Mouse (Mus musculus) stomach, embryonic 15.5 days (tissue): ENCODE data around the gene Aspm. TPM values are rescaled to one million over a fixed set of nuclear protein-coding genes. Genes with fewer than 3 reads are reported as not detected.
"Not testable (repeated sequence)": the region's sequence is repeated elsewhere in the genome, so short reads cannot be mapped to it uniquely, and the experiment has no call there.

Source experiments
- ATAC-seq: fragments of 200-750 bp; cut with Nextera tagmentation; 2 replicates; pipeline ENCODE4 v1.8.0; 2017; ENCODE audit warnings: low read depth, moderate number of reproducible peaks, moderate TSS enrichment; ENCODE audit not compliant: insufficient read depth, low FRiP score
- H3K27ac ChIP-seq: fragments of 300-500 bp; sonication (generic); 2 replicates; pipeline ENCODE4 v1.5.1; 2015; ENCODE audit warnings: mild to moderate bottlenecking, inconsistent platforms
- H3K27me3 ChIP-seq: fragments of 300-500 bp; sonication (generic); replicated peaks from 2 replicates; pipeline ENCODE4 v1.6.1; 2015; ENCODE audit warnings: inconsistent platforms
- H3K36me3 ChIP-seq: fragments of 300-500 bp; sonication (generic); 2 replicates; pipeline ENCODE4 v1.6.1; 2015; ENCODE audit warnings: inconsistent platforms
- H3K4me1 ChIP-seq: fragments of 300-500 bp; sonication (generic); 2 replicates; pipeline ENCODE4 v1.6.1; 2015; ENCODE audit warnings: inconsistent platforms
- H3K4me2 ChIP-seq: fragments of 300-500 bp; sonication (generic); 2 replicates; pipeline ENCODE4 v1.6.1; 2015; ENCODE audit warnings: mild to moderate bottlenecking, inconsistent platforms
- H3K4me3 ChIP-seq: fragments of 300-500 bp; sonication (generic); replicated peaks from 2 replicates; pipeline ENCODE4 v1.5.1; 2015; ENCODE audit warnings: inconsistent platforms
- H3K9ac ChIP-seq: fragments of 300-500 bp; sonication (generic); 2 replicates; pipeline ENCODE4 v1.6.1; 2015; ENCODE audit warnings: inconsistent platforms
- H3K9me3 ChIP-seq: fragments of 300-500 bp; sonication (generic); 2 replicates; pipeline ENCODE4 v1.6.1; 2016; ENCODE audit warnings: inconsistent platforms
- WGBS: fragments of 180-500 bp; shearing (Covaris S2); methylation state at CpG from one replicate; pipeline ENCODE4 v1.1.7; 2015; 5-methylcytosine and 5-hydroxymethylcytosine counted together
- polyA plus RNA-seq: library from polyadenylated mRNA; unstranded; fragments of >200 nt; fragmentation: Nextera tagmentation; extraction: Ambion mirVana; gene quantifications from 2 replicates; pipeline ENCODE4 v1.2.1, GENCODE M21; 2015

Aspm gene
- 12.9 and 13.7 TPM in 2 replicates for polyA plus RNA-seq

GRCm38 (mm10) chr1:139454340-139455225, at the start of gene Aspm:
Aspm (plus strand) TSS chr1:139454772.
- Histone ChIP-seq H3K4me3 (peak within 1 kb of the TSS; percentile 85), H3K4me1 (0 out of 2 replicates have a peak, but pooled peaks cover 4% of the 10 kb centered on the region), H3K36me3 (no peaks in the 10 kb centered on the region), H3K4me2 (peak within 1 kb of the TSS; percentile 93), H3K9ac (peak within 1 kb of the TSS; percentile 50), H3K27me3 (no peaks in the 10 kb centered on the region), H3K27ac (peak within 1 kb of the TSS; percentile 63), H3K9me3 (no peaks in the 10 kb centered on the region)
- under 1% methylated on average over 52 of the region's 65 CpGs for WGBS
- peak; percentile 100 for ATAC-seq

- no peaks in the 10 kb centered on the region for H3K9me3 ChIP-seq
- H3K27ac ChIP-seq = no peak overlapping the region
- H3K4me1 ChIP-seq = no peaks in the 10 kb centered on the region
- H3K9ac ChIP-seq = no peak overlapping the region
- H3K36me3 ChIP-seq = no peaks in the 10 kb centered on the region
- no peaks in the 10 kb centered on the region for H3K27me3 ChIP-seq
- H3K4me3 ChIP-seq = no peak overlapping the region
- H3K4me2 ChIP-seq = no peak overlapping the region
- no peak for ATAC-seq
These were observed 48.8 kb upstream of the Aspm start for GRCm38 (mm10) chr1:139405766-139406165.

GRCm38 (mm10) chr1:139407701-139408100, 46.9 kb upstream of the Aspm start:
- Histone ChIP-seq H3K4me2 (no peak overlapping the region), H3K4me3 (no peak overlapping the region), H3K4me1 (no peaks in the 10 kb centered on the region), H3K9ac (no peak overlapping the region), H3K27ac (no peak overlapping the region), H3K9me3 (no peaks in the 10 kb centered on the region), H3K27me3 (no peaks in the 10 kb centered on the region), H3K36me3 (no peaks in the 10 kb centered on the region)
- 57% methylated on average over 5 of the region's 5 CpGs for WGBS
- ATAC-seq = no peak

- H3K9ac ChIP-seq, H3K4me3 ChIP-seq, H3K4me1 ChIP-seq, H3K27ac ChIP-seq, H3K27me3 ChIP-seq, ATAC-seq, H3K4me2 ChIP-seq, H3K9me3 ChIP-seq, H3K36me3 ChIP-seq: not testable (repeated sequence)
- 89% methylated on average over 2 of the region's 2 CpGs for WGBS
These were observed 42.2 kb upstream of the Aspm start for GRCm38 (mm10) chr1:139412365-139412764.

- Histone ChIP-seq H3K9me3 (no peaks in the 10 kb centered on the region), H3K4me2 (no peak overlapping the region), H3K4me1 (no peaks in the 10 kb centered on the region), H3K27me3 (no peaks in the 10 kb centered on the region), H3K27ac (no peak overlapping the region), H3K4me3 (no peak overlapping the region), H3K9ac (no peak overlapping the region), H3K36me3 (no peaks in the 10 kb centered on the region)
- 71% methylated on average over 3 of the region's 3 CpGs for WGBS
- ATAC-seq = no peak
These were observed 41.1 kb upstream of the Aspm start for GRCm38 (mm10) chr1:139413465-139413864.

- H3K9ac ChIP-seq = peak overlapping the region; percentile 84; the same call in 1 of the 2 replicates
- H3K4me2 ChIP-seq = peak overlapping the region; percentile 65
- peak overlapping the region; percentile 78 for H3K4me3 ChIP-seq
- no peaks in the 10 kb centered on the region for H3K36me3 ChIP-seq
- H3K4me1 ChIP-seq = peaks cover 22% of the 10 kb centered on the region
- H3K27ac ChIP-seq = no peak overlapping the region
- no peaks in the 10 kb centered on the region for H3K27me3 ChIP-seq
- ATAC-seq = no peak
- WGBS = 3% methylated on average over 8 of the region's 8 CpGs
- H3K9me3 ChIP-seq = no peaks in the 10 kb centered on the region
These were observed 33.1 kb upstream of the Aspm start for GRCm38 (mm10) chr1:139421521-139421874.

GRCm38 (mm10) chr1:139421875-139422791, 32.4 kb upstream of the Aspm start, which contains the start of gene Zbtb41:
Zbtb41 (plus strand) TSS chr1:139422288.
- H3K4me3 ChIP-seq = peak within 1 kb of the TSS; percentile 78
- peak; percentile 97 for ATAC-seq
- peak within 1 kb of the TSS; percentile 84 for H3K9ac ChIP-seq
- WGBS = under 1% methylated on average over 60 of the region's 88 CpGs
- peaks cover 22% of the 10 kb centered on the region for H3K4me1 ChIP-seq
- peak within 1 kb of the TSS; percentile 88 for H3K27ac ChIP-seq
- H3K27me3 ChIP-seq = no peaks in the 10 kb centered on the region
- peak within 1 kb of the TSS; percentile 65 for H3K4me2 ChIP-seq
- H3K9me3 ChIP-seq = no peaks in the 10 kb centered on the region
- H3K36me3 ChIP-seq = no peaks in the 10 kb centered on the region

GRCm38 (mm10) chr1:139422941-139423340, 31.6 kb upstream of the Aspm start:
- Histone ChIP-seq H3K4me1 (peaks cover 22% of the 10 kb centered on the region), H3K9ac (no peak overlapping the region; the same call in 1 of the 2 replicates), H3K27me3 (no peaks in the 10 kb centered on the region), H3K27ac (peak overlapping the region; percentile 88), H3K9me3 (no peaks in the 10 kb centered on the region), H3K4me2 (peak overlapping the region; percentile 65), H3K4me3 (peak overlapping the region; percentile 78), H3K36me3 (no peaks in the 10 kb centered on the region)
- whole genome bisulfite sequencing = 11% methylated on average over 10 of the region's 10 CpGs
- ATAC-seq = no peak

- peak overlapping the region; percentile 78 for H3K4me3 ChIP-seq
- ATAC-seq = no peak
- H3K36me3 ChIP-seq = peaks cover under 1% of the 10 kb centered on the region
- 48% methylated on average over 10 of the region's 10 CpGs for WGBS
- no peak overlapping the region for H3K9ac ChIP-seq
- no peaks in the 10 kb centered on the region for H3K9me3 ChIP-seq
- H3K27me3 ChIP-seq = no peaks in the 10 kb centered on the region
- peak overlapping the region; percentile 65 for H3K4me2 ChIP-seq
- no peak overlapping the region for H3K27ac ChIP-seq
- H3K4me1 ChIP-seq = peaks cover 22% of the 10 kb centered on the region
These were observed 30.6 kb upstream of the Aspm start for GRCm38 (mm10) chr1:139423931-139424330.

- no peak overlapping the region for H3K9ac ChIP-seq
- peak overlapping the region; percentile 21 for H3K4me3 ChIP-seq
- peaks cover 22% of the 10 kb centered on the region for H3K4me1 ChIP-seq
- 38% methylated on average over 3 of the region's 3 CpGs for WGBS
- H3K36me3 ChIP-seq = peaks cover 9% of the 10 kb centered on the region
- no peaks in the 10 kb centered on the region for H3K9me3 ChIP-seq
- no peaks in the 10 kb centered on the region for H3K27me3 ChIP-seq
- no peak overlapping the region for H3K27ac ChIP-seq
- peak overlapping the region; percentile 44 for H3K4me2 ChIP-seq
- no peak for ATAC-seq
These were observed 29.6 kb upstream of the Aspm start for GRCm38 (mm10) chr1:139425006-139425405.

- no peak overlapping the region for H3K9ac ChIP-seq
- H3K4me2 ChIP-seq = no peak overlapping the region
- no peaks in the 10 kb centered on the region for H3K27me3 ChIP-seq
- H3K4me3 ChIP-seq = no peak overlapping the region
- H3K9me3 ChIP-seq = no peaks in the 10 kb centered on the region
- no peak overlapping the region for H3K27ac ChIP-seq
- no peaks in the 10 kb centered on the region for H3K4me1 ChIP-seq
- H3K36me3 ChIP-seq = peaks cover 4% of the 10 kb centered on the region; the same call in 1 of the 2 replicates
- no peak for ATAC-seq
These were observed 16.2 kb upstream of the Aspm start for GRCm38 (mm10) chr1:139438373-139438772.

GRCm38 (mm10) chr1:139443103-139443502, 11.5 kb upstream of the Aspm start:
- not testable (repeated sequence) for H3K4me2 ChIP-seq, H3K9ac ChIP-seq, ATAC-seq, H3K9me3 ChIP-seq, H3K4me3 ChIP-seq, H3K4me1 ChIP-seq, H3K27me3 ChIP-seq, H3K27ac ChIP-seq, H3K36me3 ChIP-seq
- WGBS = 80% methylated on average over 9 of the region's 9 CpGs
